In the genomic region with DNA sequence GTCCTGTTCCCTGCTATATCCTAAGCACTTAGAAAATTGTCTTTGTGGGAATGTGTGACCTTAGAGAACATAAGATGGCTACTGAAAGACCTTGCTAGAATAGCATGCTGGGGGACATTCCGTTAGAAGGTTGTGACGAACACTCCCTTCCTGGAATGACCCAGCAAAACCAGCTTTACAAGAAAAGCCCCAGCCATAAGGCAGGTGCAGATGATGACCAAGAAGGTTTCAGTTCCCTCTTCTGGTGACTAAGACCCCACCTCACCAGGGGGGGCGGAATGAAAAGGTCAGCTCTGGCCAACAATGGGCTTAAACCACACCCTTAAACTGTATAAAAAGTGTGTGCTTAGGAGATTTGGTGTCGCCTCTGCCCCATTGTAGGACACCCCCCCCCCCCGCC, we compare ENCODE assay signal across 26 mouse cellular contexts. TPM values are rescaled to one million over a fixed set of nuclear protein-coding genes. Genes with fewer than 3 reads are reported as not detected.
"Had no signal": no experiment of that assay in that cellular context is flagged by ENCODE, and none has a peak within 500 bp of the region (broad histone marks: within the 10 kb centered on the region; RNA-seq: fewer than 3 reads in every experiment).

No protein-coding gene starts in this region.

- H3K27ac ChIP-seq: limb, embryonic 12.5 days; limb, embryonic 15.5 days; liver, embryonic 14.5 days; macrophage; midbrain, embryonic 10.5 days; midbrain, embryonic 13.5 days; neural tube, embryonic 13.5 days had no signal

- H3K36me3 ChIP-seq: kidney, embryonic 15.5 days; limb, embryonic 12.5 days; limb, embryonic 15.5 days; midbrain, embryonic 10.5 days; neural tube, embryonic 13.5 days had no signal

- H3K27me3 ChIP-seq: kidney, embryonic 15.5 days; limb, embryonic 12.5 days; limb, embryonic 15.5 days; midbrain, embryonic 13.5 days; neural tube, embryonic 13.5 days had no signal

- H3K9me3 ChIP-seq: kidney, embryonic 15.5 days; limb, embryonic 12.5 days; limb, embryonic 15.5 days; megakaryocyte, embryonic 14.5 days; midbrain, embryonic 10.5 days; midbrain, embryonic 13.5 days; neural tube, embryonic 13.5 days had no signal

- H3K9ac ChIP-seq: kidney, embryonic 15.5 days; limb, embryonic 12.5 days; limb, embryonic 15.5 days; liver, embryonic 14.5 days; liver, postnatal 0 days; lung, embryonic 14.5 days; midbrain, embryonic 13.5 days; neural tube, embryonic 13.5 days had no signal

- H3K4me2 ChIP-seq: kidney, embryonic 15.5 days; limb, embryonic 12.5 days; limb, embryonic 15.5 days; liver, embryonic 11.5 days; lung, embryonic 14.5 days; midbrain, embryonic 13.5 days; neural tube, embryonic 13.5 days had no signal

- ATAC-seq: liver, postnatal 0 days; lung, postnatal 0 days; midbrain, embryonic 13.5 days; midbrain, embryonic 16.5 days had no signal

- H3K4me3 ChIP-seq: kidney, embryonic 15.5 days; limb, embryonic 12.5 days; limb, embryonic 15.5 days; megakaryocyte, embryonic 14.5 days; midbrain, embryonic 10.5 days; midbrain, embryonic 13.5 days; myocyte; neural tube, embryonic 13.5 days had no signal

- H3K4me1 ChIP-seq: megakaryocyte, embryonic 14.5 days; midbrain, embryonic 13.5 days; neural tube, embryonic 13.5 days had no signal

- DNase-seq: kidney, adult 11 months; kidney, adult 8-10 months; kidney, postnatal 10 days; kidney, postnatal 36 days; left cerebral cortex, postnatal 4 days; liver, postnatal 0 days; right cerebral cortex, postnatal 4 days; thymus, adult 2 months; thymus, postnatal 14 days; thymus, postnatal 4 days had no signal

RNA-seq across cellular contexts. Expression of a gene that starts 23.4 kb away (rescaled TPM):
- total RNA-seq: monocyte, adult 5-6 weeks; neutrophil, adult 5-6 weeks had no signal
